Mouse (Mus musculus): ENCODE data around the gene Gm20388.

DNA sequence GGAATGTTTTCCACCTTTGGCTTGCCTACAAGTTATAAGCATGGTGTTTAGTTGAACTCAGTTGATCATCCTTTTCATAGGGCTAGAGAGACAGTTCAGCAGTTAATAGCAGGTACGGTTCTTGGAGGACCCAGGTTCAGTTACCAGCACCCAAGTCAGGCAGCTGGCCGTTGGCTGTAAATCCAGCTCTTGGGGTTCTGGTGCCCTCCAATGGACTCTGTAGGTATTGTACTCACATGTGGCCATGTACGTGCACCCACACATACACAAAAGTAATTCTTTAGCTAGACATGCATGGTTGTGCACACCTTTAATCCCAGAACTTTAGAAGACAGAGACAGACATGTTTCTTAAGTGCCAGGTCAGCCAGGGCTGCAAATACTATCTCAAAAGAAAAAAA lies 2478.7 kb downstream of the Gm20388 start:
- TF ChIP-seq CTCF (IDR thresholded peaks at IDR 0.05; ENCODE audit: borderline replicate concordance, insufficient read depth, low read depth, low read length) = no peak
- no peak for TF ChIP-seq POLR2A (IDR thresholded peaks at IDR 0.05; ENCODE audit: borderline replicate concordance, insufficient read depth, low read length)
